8 mouse cellular contexts compared by ENCODE assay signal in the genomic region with DNA sequence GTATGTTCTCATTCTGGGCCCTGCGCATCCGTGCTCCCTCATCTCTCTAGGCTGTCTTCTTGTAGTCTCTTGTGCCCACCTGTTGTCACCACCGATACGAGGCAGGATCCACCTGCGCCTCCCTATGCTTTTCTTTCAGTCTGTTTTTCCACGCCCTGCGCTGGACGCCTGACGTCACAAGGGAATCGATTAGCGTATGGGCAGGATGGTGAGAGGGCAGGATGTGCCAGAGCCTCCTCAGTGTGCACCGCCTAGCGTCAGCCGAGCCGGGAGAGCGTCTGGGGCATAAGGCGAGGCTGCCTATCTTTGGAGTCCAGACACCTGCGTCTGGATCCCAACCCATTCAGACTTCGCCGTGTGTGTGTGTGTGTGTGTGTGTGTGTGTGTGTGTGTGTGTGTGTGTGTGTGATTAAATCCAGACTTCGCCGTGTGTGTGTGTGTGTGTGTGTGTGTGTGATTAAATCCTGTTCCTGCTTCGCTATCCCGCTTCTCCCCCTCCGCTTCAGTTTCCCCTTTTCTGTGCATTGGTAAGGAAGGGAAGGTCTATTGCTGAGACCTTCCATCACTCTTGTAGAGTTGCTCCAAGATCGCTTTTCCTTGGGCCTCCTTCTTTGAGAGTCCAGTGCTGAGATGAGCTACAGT. TPM values are rescaled to one million over a fixed set of nuclear protein-coding genes. Genes with fewer than 3 reads are reported as not detected.
A peak's percentile ranks its signal among the peaks of the same experiment; 100 is the strongest.
DNase-seq lines count a peak whose midpoint lies in the region; ATAC-seq and TF ChIP-seq lines count a peak whose summit lies in the region.

No protein-coding gene starts in this region.

- no peaks in the 10 kb centered on the region for H3K9me3 ChIP-seq in kidney, embryonic 14.5 days (ENCODE audit: control insufficient read depth, low read length)
- no peaks in the 10 kb centered on the region for H3K9me3 ChIP-seq in forebrain, embryonic 11.5 days (ENCODE audit: control insufficient read depth, low read length)
- no peaks in the 10 kb centered on the region for H3K9me3 ChIP-seq in liver, embryonic 13.5 days (replicated peaks)

- no peak for ATAC-seq in kidney, embryonic 14.5 days (ENCODE audit: low FRiP score, low TSS enrichment)
- ATAC-seq in forebrain, embryonic 11.5 days (replicated peaks; ENCODE audit: low FRiP score) = peak; percentile 18; the same call in 1 of the 2 replicates
- ATAC-seq in liver, embryonic 13.5 days (ENCODE audit: low read depth) = peak; percentile 56

- no peak for DNase-seq in kidney, adult 9 months
- peak; percentile 60 for DNase-seq in forebrain, embryonic 11.5 days (ENCODE audit: low spot score)
- DNase-seq in large intestine, adult 2 months (ENCODE audit: low read depth, low spot score) = peak; percentile 61
- peak; percentile 27 for DNase-seq in liver, embryonic 13.5 days
- DNase-seq in retina, postnatal 1 day = peak; percentile 59
- no peak for DNase-seq in adrenal gland, adult 2 months

- no peak for TF ChIP-seq CTCF in bone marrow, adult 2 months (IDR thresholded peaks at IDR 0.05; ENCODE audit: control insufficient read depth, insufficient read depth, low read length)

- no peaks in the 10 kb centered on the region for H3K36me3 ChIP-seq in kidney, embryonic 14.5 days (ENCODE audit: control insufficient read depth, insufficient read depth, low read length)
- no peaks in the 10 kb centered on the region for H3K36me3 ChIP-seq in forebrain, embryonic 11.5 days (ENCODE audit: control insufficient read depth, insufficient read depth, low read length)
- H3K36me3 ChIP-seq in liver, embryonic 13.5 days = no peaks in the 10 kb centered on the region

- H3K9ac ChIP-seq in kidney, embryonic 14.5 days (ENCODE audit: low read depth, low read length) = no peak overlapping the region
- peak overlapping the region; percentile 48; the same call in 1 of the 2 replicates for H3K9ac ChIP-seq in forebrain, embryonic 11.5 days (ENCODE audit: low read length)
- no peak overlapping the region; the same call in 1 of the 2 replicates for H3K9ac ChIP-seq in liver, embryonic 13.5 days

- H3K27ac ChIP-seq in kidney, embryonic 14.5 days (ENCODE audit: low read depth, low read length) = no peak overlapping the region
- no peak overlapping the region for H3K27ac ChIP-seq in bone marrow, adult 2 months (ENCODE audit: control insufficient read depth, insufficient read depth, low read depth, low read length, poor library complexity)
- H3K27ac ChIP-seq in forebrain, embryonic 11.5 days (ENCODE audit: low read depth, low read length) = no peak overlapping the region
- no peak overlapping the region for H3K27ac ChIP-seq in liver, embryonic 13.5 days

- 12% methylated on average over 26 of the region's 26 CpGs for WGBS in kidney, embryonic 14.5 days
- 8% methylated on average over 26 of the region's 26 CpGs for WGBS in bone marrow, adult 2 months
- 8% methylated on average over 26 of the region's 26 CpGs for WGBS in forebrain, embryonic 11.5 days
- WGBS in large intestine, adult 2 months = 6% methylated on average over 26 of the region's 26 CpGs
- WGBS in liver, embryonic 13.5 days (ENCODE audit: insufficient replicate concordance) = 9% methylated on average over 21 of the region's 26 CpGs

- peak overlapping the region; percentile 52 for H3K4me3 ChIP-seq in kidney, embryonic 14.5 days (ENCODE audit: low read length)
- peak overlapping the region; percentile 66 for H3K4me3 ChIP-seq in bone marrow, adult 2 months (replicated peaks; ENCODE audit: control insufficient read depth, low read depth, low read length)
- peak overlapping the region; percentile 48 for H3K4me3 ChIP-seq in forebrain, embryonic 11.5 days (ENCODE audit: low read depth, low read length)
- H3K4me3 ChIP-seq in liver, embryonic 13.5 days (replicated peaks) = peak overlapping the region; percentile 60

- H3K27me3 ChIP-seq in kidney, embryonic 14.5 days (ENCODE audit: control insufficient read depth, insufficient read depth, low read length) = peaks cover 42% of the 10 kb centered on the region
- H3K27me3 ChIP-seq in forebrain, embryonic 11.5 days (ENCODE audit: control insufficient read depth, insufficient read depth, low read length) = peaks cover 24% of the 10 kb centered on the region
- H3K27me3 ChIP-seq in liver, embryonic 13.5 days = peaks cover 55% of the 10 kb centered on the region

- H3K4me1 ChIP-seq in kidney, embryonic 14.5 days (ENCODE audit: control insufficient read depth, insufficient read depth, low read length) = 0 out of 2 replicates have a peak, but pooled peaks cover 6% of the 10 kb centered on the region
- no peaks in the 10 kb centered on the region for H3K4me1 ChIP-seq in bone marrow, adult 2 months (ENCODE audit: control insufficient read depth, insufficient read depth, low read length)
- H3K4me1 ChIP-seq in forebrain, embryonic 11.5 days (replicated peaks; ENCODE audit: control insufficient read depth, insufficient read depth, low read length) = peaks cover 6% of the 10 kb centered on the region
- H3K4me1 ChIP-seq in liver, embryonic 13.5 days (replicated peaks) = peaks cover 14% of the 10 kb centered on the region

- H3K4me2 ChIP-seq in kidney, embryonic 14.5 days (replicated peaks; ENCODE audit: low read depth, low read length) = peak overlapping the region; percentile 99
- peak overlapping the region; percentile 99 for H3K4me2 ChIP-seq in forebrain, embryonic 11.5 days (ENCODE audit: low read depth, low read length, severe bottlenecking)
- H3K4me2 ChIP-seq in liver, embryonic 13.5 days = peak overlapping the region; percentile 89

- peak; percentile 21; the same call in 1 of the 2 replicates for TF ChIP-seq POLR2A in bone marrow, adult 2 months (IDR thresholded peaks at IDR 0.05; ENCODE audit: borderline replicate concordance, control insufficient read depth, low read depth, low read length)

RNA-seq across cellular contexts. Expression of a gene that starts 0.6 kb away (rescaled TPM):
- polyA plus RNA-seq in kidney, embryonic 14.5 days (2014; fragmentation: Nextera tagmentation; extraction: Ambion mirVana) = 0.30 and 2.5 TPM in 2 replicates
- 2.2 TPM in 1 of 2 replicates, not detected in the other for polyA plus RNA-seq in bone marrow, adult 2 months (2011; ENCODE audit: insufficient read depth, insufficient read length, low replicate concordance, missing spikeins)
- polyA plus RNA-seq in forebrain, embryonic 11.5 days (2014; fragmentation: Nextera tagmentation; extraction: Ambion mirVana) = 0.09 TPM in 1 of 2 replicates, not detected in the other
- polyA plus RNA-seq in large intestine, adult 2 months (2012; rRNA removed) = 6.9 and 7.0 TPM in 2 replicates
- polyA plus RNA-seq in liver, embryonic 13.5 days (2015; fragmentation: Nextera tagmentation; extraction: Ambion mirVana) = 0.03 and 0.18 TPM in 2 replicates
- 10 to 100 TPM in 1 of 2 experiments, 1 to 10 TPM in 1; 9.5 to 10.1 TPM for total RNA-seq in adrenal gland, adult 2 months (2021)
- 34.8 and 38.2 TPM in 2 replicates for polyA plus RNA-seq in adrenal gland, adult 2 months (2012; rRNA removed)

RNA-seq across cellular contexts. Expression of a gene that starts 17.3 kb away (rescaled TPM):
- 4.2 and 11.3 TPM in 2 replicates for polyA plus RNA-seq in kidney, embryonic 14.5 days (2014; fragmentation: Nextera tagmentation; extraction: Ambion mirVana)
- polyA plus RNA-seq in bone marrow, adult 2 months (2011; ENCODE audit: insufficient read depth, insufficient read length, low replicate concordance, missing spikeins) = 7.9 and 18.9 TPM in 2 replicates
- polyA plus RNA-seq in forebrain, embryonic 11.5 days (2014; fragmentation: Nextera tagmentation; extraction: Ambion mirVana) = 3.4 TPM in 2 replicates
- 6.7 and 6.8 TPM in 2 replicates for polyA plus RNA-seq in large intestine, adult 2 months (2012; rRNA removed)
- 2.1 TPM in 2 replicates for polyA plus RNA-seq in liver, embryonic 13.5 days (2015; fragmentation: Nextera tagmentation; extraction: Ambion mirVana)
- total RNA-seq in adrenal gland, adult 2 months (2021) = 10 to 100 TPM; 22.2 to 25.8 TPM
- 27.7 and 28.0 TPM in 2 replicates for polyA plus RNA-seq in adrenal gland, adult 2 months (2012; rRNA removed)

Comparison
In these comparisons a context has a peak if more than half of its experiments do, and no peak if none do; other contexts are left out.
1. DNase-seq: peak in forebrain, embryonic 11.5 days (single experiment), large intestine, adult 2 months (single experiment), liver, embryonic 13.5 days (single experiment) and retina, postnatal 1 day (single experiment); none in kidney, adult 9 months (single experiment) and adrenal gland, adult 2 months (single experiment).
2. Peak in every context shown above with its lines, with median percentiles within 50 percentile points of each other: H3K4me2 ChIP-seq and H3K4me3 ChIP-seq.